Mouse (Mus musculus) midbrain, embryonic 13.5 days (tissue): ENCODE results near the gene Rpl13a. TPM values are rescaled to one million over a fixed set of nuclear protein-coding genes. Genes with fewer than 3 reads are reported as not detected.
A peak's percentile ranks its signal among the peaks of the same experiment; 100 is the strongest.
"Not testable (repeated sequence)": the region's sequence is repeated elsewhere in the genome, so short reads cannot be mapped to it uniquely, and the experiment has no call there.

Source experiments
- ATAC-seq: fragments of 200-750 bp; cut with Nextera tagmentation; 2 replicates; pipeline ENCODE4 v1.8.0; 2017; ENCODE audit warnings: mild to moderate bottlenecking, moderate TSS enrichment, moderate library complexity
- H3K27ac ChIP-seq: fragments of 300-500 bp; sonication (generic); 2 replicates; pipeline ENCODE4 v1.5.1; 2015; ENCODE audit warnings: inconsistent platforms, mild to moderate bottlenecking, moderate library complexity
- H3K27me3 ChIP-seq: fragments of 300-500 bp; sonication (generic); 2 replicates; pipeline ENCODE4 v1.6.1; 2015; ENCODE audit warnings: mild to moderate bottlenecking, inconsistent platforms
- H3K36me3 ChIP-seq: fragments of 300-500 bp; sonication (generic); 2 replicates; pipeline ENCODE4 v1.6.1; 2015; ENCODE audit warnings: mild to moderate bottlenecking, inconsistent platforms
- H3K4me1 ChIP-seq: fragments of 300-500 bp; sonication (generic); replicated peaks from 2 replicates; pipeline ENCODE4 v1.6.1; 2015; ENCODE audit warnings: inconsistent platforms
- H3K4me2 ChIP-seq: fragments of 300-500 bp; sonication (generic); replicated peaks from 2 replicates; pipeline ENCODE4 v1.6.1; 2015; ENCODE audit warnings: moderate library complexity, mild to moderate bottlenecking, inconsistent platforms
- H3K4me3 ChIP-seq: fragments of 300-500 bp; sonication (generic); replicated peaks from 2 replicates; pipeline ENCODE4 v1.5.1; 2015; ENCODE audit warnings: mild to moderate bottlenecking, inconsistent platforms
- H3K9ac ChIP-seq: fragments of 300-500 bp; sonication (generic); replicated peaks from 2 replicates; pipeline ENCODE4 v1.6.1; 2015; ENCODE audit warnings: mild to moderate bottlenecking, inconsistent platforms
- H3K9me3 ChIP-seq: fragments of 300-500 bp; sonication (generic); 2 replicates; pipeline ENCODE4 v1.6.1; 2016; ENCODE audit warnings: mild to moderate bottlenecking, inconsistent platforms
- WGBS: fragments of 180-500 bp; shearing (Covaris S2); methylation state at CpG from one replicate; pipeline ENCODE4 v1.1.7; 2015; 5-methylcytosine and 5-hydroxymethylcytosine counted together
- polyA plus RNA-seq: library from polyadenylated mRNA; unstranded; fragments of >200 nt; fragmentation: Nextera tagmentation; extraction: Ambion mirVana; gene quantifications from 2 replicates; pipeline ENCODE4 v1.2.1, GENCODE M21; 2015

The Rpl13a gene
- 838 and 877 TPM in 2 replicates for polyA plus RNA-seq

DNA sequence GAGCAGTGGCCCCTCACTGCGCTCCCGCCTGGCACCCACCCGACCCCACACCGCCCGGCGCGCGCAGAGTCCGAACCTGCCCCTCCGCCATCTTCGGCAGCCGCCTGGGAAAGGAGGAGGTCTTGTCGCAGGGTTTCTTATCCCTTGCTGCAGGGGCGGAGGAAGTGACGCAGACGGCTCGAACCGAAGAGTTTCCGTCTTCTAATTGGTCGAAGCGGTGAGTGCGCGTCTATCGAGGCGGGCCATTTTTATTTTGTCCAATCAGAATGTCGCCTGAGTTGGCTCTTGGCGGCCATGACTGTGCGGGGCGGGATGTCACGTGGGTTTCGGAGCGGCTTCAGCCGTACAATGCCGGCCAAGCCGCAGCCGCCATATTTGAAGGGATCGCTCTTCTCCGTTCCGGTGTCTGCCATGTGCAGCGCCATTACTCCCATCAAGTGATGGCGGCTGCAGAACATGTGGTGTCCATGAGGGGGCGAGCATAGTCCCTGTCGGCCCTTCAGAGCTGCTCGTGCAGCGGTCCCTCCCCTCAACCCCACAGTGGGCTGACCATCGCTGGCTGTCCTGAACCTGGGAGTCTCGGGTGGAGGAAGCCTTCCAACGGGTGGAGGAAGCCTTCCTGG lies at the start of gene Rpl13a:
Gene Rpl13a, minus strand, starts transcription at position 138 of the 623 bp plus-strand sequence.
- peak within 1 kb of the TSS; percentile 97 for H3K9ac ChIP-seq
- no peaks in the 10 kb centered on the region; the same call in 1 of the 2 replicates for H3K27me3 ChIP-seq
- peaks cover 26% of the 10 kb centered on the region for H3K36me3 ChIP-seq
- 0% methylated on average over 48 of the region's 48 CpGs for WGBS
- H3K27ac ChIP-seq, result peak within 1 kb of the TSS; percentile 94
- ATAC-seq, result peak; percentile 95
- peaks cover 41% of the 10 kb centered on the region for H3K4me1 ChIP-seq
- H3K9me3 ChIP-seq, result no peaks in the 10 kb centered on the region
- peak within 1 kb of the TSS; percentile 75 for H3K4me2 ChIP-seq
- H3K4me3 ChIP-seq, result peak within 1 kb of the TSS; percentile 65

DNA sequence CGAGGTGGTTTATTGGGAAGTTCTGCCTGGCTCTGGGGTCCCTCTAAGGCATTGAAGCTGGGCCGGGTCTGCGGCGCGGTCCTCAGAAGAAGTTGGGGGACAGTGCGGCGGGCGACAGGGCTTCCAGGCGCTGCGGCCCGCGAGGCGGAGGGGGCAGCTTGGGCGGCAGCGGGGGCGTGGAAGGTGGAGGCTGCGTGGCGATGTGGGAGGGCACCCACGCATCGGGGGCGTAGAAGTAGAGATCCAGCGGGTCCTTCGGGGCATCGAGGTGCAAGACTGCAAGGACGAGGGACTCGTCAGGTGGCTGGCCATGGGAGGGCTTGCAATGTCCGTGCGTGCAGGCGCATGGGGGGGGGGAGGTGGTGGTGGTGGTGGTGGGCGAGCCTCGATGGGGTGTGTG lies 47.8 kb upstream of the Rpl13a start:
- H3K36me3 ChIP-seq, result no peaks in the 10 kb centered on the region
- peaks cover 26% of the 10 kb centered on the region for H3K4me1 ChIP-seq
- no peak overlapping the region for H3K27ac ChIP-seq
- ATAC-seq, result no peak
- no peaks in the 10 kb centered on the region for H3K9me3 ChIP-seq
- no peak overlapping the region for H3K9ac ChIP-seq
- peaks cover 87% of the 10 kb centered on the region for H3K27me3 ChIP-seq
- 2% methylated on average over 31 of the region's 31 CpGs for WGBS
- H3K4me2 ChIP-seq, result peak overlapping the region; percentile 28
- peak overlapping the region; percentile 13 for H3K4me3 ChIP-seq

DNA sequence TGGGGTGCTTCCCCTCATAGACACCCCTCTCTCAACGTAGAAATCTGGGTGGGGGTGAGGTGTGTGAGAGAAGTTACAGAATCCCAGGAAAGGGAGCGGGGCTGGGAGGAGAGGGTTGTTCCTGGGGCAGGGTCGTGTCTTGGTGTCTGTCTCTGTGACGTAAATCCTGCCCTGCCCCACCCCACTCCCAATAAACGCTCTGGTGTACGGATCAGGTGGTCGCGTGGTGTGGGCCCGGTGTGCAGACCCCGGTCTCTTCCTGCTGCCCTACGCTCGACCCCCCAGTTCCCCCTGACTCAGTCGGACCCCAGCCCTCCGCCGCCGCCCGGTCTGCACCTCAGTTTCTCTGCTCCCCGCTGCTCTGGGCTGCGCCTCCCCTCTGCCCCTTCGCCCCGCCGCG lies 47.4 kb upstream of the Rpl13a start:
- ATAC-seq, result 0 out of 2 replicates have a peak, but pooled peaks have one; percentile 20
- Histone ChIP-seq H3K9me3 (no peaks in the 10 kb centered on the region), H3K4me3 (peak overlapping the region; percentile 13), H3K4me2 (peak overlapping the region; percentile 28), H3K36me3 (no peaks in the 10 kb centered on the region), H3K27ac (no peak overlapping the region), H3K27me3 (peaks cover 83% of the 10 kb centered on the region), H3K4me1 (peaks cover 22% of the 10 kb centered on the region), H3K9ac (no peak overlapping the region)
- WGBS, result 3% methylated on average over 23 of the region's 23 CpGs

DNA sequence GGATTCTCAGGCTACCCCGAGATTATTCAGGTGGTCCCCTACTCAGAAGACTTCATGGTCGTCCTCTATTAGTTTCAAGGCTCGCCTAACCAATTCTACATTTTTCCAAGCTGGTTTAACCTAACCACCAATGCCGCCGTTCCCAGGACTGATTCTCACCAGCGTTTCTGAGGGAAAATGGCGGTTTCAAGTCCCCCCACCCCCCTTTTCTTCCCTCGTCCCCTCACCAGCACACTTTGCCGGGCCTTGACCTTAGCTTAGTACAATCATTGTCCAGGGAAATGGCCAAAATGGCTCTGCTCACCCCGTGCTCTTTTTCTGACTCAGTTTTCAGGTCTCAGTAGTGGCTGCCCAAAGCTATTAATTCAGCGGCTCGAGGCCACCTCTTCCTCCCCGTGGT lies 46.8 kb upstream of the Rpl13a start:
- no peak overlapping the region for H3K4me3 ChIP-seq
- peaks cover 83% of the 10 kb centered on the region for H3K27me3 ChIP-seq
- no peak overlapping the region for H3K27ac ChIP-seq
- no peaks in the 10 kb centered on the region for H3K9me3 ChIP-seq
- H3K9ac ChIP-seq, result no peak overlapping the region
- H3K4me1 ChIP-seq, result peaks cover 20% of the 10 kb centered on the region
- WGBS, result 2% methylated on average over 13 of the region's 13 CpGs
- no peak overlapping the region for H3K4me2 ChIP-seq
- no peaks in the 10 kb centered on the region for H3K36me3 ChIP-seq
- no peak for ATAC-seq

DNA sequence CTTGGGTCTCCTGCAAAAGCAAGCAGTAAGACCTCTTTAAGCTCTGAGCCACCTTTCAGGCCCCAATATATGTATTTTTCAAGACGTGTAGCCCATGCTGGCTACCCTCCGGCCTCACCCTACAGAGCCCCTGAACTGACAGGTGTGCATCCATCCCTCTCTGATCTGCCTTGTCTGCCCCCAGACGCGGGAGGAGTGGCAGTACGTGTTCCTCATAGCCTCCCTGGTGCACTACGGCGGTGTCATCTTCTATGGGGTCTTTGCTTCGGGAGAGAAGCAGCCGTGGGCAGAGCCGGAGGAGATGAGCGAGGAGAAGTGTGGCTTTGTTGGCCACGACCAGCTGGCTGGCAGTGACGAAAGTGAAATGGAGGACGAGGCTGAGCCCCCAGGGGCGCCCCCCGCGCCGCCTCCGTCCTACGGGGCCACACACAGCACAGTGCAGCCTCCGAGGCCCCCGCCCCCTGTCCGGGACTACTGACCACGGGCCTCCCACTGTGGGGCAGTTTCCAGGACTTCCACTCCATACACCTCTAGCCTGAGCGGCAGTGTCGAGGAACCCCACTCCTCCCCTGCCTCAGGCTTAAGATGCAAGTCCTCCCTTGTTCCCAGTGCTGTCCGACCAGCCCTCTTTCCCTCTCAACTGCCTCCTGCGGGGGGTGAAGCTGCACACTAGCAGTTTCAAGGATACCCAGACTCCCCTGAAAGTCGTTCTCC lies 46.2 kb upstream of the Rpl13a start:
- Histone ChIP-seq H3K9ac (no peak overlapping the region), H3K27me3 (peaks cover 83% of the 10 kb centered on the region), H3K4me1 (peaks cover 20% of the 10 kb centered on the region), H3K4me2 (peak overlapping the region; percentile 19), H3K9me3 (peaks cover 6% of the 10 kb centered on the region; the same call in 1 of the 2 replicates), H3K27ac (no peak overlapping the region), H3K4me3 (peak overlapping the region; percentile 11; the same call in 1 of the 2 replicates), H3K36me3 (no peaks in the 10 kb centered on the region)
- ATAC-seq, result no peak
- 3% methylated on average over 29 of the region's 29 CpGs for WGBS

DNA sequence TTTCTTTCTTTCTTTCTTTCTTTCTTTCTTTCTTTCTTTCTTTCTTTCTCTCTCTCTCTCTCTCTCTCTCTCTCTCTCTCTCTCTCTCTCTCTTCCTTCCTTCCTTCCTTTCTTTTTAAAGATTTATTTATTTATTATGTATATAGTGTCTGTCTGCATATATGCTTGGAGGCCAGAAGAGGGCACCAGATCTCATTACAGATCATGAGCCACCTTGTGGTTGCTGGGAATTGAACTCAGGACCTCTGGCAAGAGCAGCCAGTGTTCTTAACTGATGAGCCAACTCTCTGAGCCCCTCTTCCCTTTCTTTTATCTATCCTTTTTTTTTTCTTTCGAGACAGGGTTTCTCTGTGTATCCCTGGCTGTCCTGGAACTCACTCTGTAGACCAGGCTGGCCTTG lies 45.2 kb upstream of the Rpl13a start:
- not testable (repeated sequence) for H3K9ac ChIP-seq, H3K4me2 ChIP-seq, H3K4me3 ChIP-seq, H3K36me3 ChIP-seq, H3K9me3 ChIP-seq, ATAC-seq, H3K27ac ChIP-seq
- 55% methylated on average over 1 of the region's 1 CpGs for WGBS
- peaks cover 21% of the 10 kb centered on the region for H3K4me1 ChIP-seq
- H3K27me3 ChIP-seq, result peaks cover 83% of the 10 kb centered on the region

DNA sequence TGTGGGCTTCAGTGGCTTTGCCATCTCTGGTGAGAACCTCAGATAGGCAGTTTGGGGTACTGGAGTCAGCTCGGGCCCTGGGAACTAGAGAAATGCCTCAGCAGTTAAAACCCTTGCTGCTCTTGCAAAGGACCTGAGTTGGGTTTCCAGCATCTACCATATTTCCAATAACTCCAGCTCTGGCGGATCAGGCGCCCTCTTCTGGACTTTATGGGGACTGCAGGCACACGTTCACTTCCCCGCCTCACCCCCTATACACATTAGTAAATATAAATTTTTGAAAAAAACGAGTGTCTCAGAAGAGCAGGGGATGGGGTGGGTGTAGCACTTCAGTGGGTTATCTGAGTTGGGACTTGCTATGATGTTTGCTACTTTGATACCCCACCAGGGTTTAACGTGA lies 44.4 kb upstream of the Rpl13a start:
- WGBS, result 64% methylated on average over 7 of the region's 7 CpGs
- H3K4me3 ChIP-seq, result no peak overlapping the region
- no peak overlapping the region for H3K4me2 ChIP-seq

DNA sequence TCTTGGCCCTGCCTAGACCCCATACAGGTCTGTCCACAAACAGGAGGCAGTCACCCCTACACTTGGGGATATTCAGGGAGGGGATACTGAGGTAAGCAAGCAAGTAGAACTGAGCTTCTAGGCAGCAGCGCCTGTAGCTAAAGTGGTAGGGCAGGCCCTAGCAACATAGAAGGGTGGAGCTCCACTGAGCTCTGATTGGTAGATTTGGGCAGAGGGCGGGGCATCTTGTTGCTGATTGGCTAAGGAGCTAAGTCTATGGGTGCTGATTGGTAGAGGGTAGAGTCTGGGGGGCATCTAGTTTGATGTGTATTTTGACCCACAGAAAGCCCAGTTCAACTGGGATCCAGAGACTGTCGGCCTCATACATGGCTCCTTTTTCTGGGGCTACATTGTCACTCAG lies 40.9 kb upstream of the Rpl13a start:
- Histone ChIP-seq H3K9ac (no peak overlapping the region), H3K27ac (no peak overlapping the region), H3K9me3 (peaks cover 6% of the 10 kb centered on the region; the same call in 1 of the 2 replicates), H3K4me3 (no peak overlapping the region), H3K4me1 (peaks cover 19% of the 10 kb centered on the region), H3K4me2 (no peak overlapping the region), H3K36me3 (no peaks in the 10 kb centered on the region), H3K27me3 (peaks cover 83% of the 10 kb centered on the region)
- WGBS, result 91% methylated on average over 3 of the region's 3 CpGs
- ATAC-seq, result no peak

More for the DNA sequence above, 44.4 kb upstream of the Rpl13a start:
- H3K27me3 ChIP-seq, result peaks cover 83% of the 10 kb centered on the region
- peaks cover 29% of the 10 kb centered on the region for H3K4me1 ChIP-seq
- no peaks in the 10 kb centered on the region for H3K36me3 ChIP-seq
- ATAC-seq, result no peak
- H3K9me3 ChIP-seq, result peaks cover 6% of the 10 kb centered on the region; the same call in 1 of the 2 replicates
- H3K9ac ChIP-seq, result no peak overlapping the region
- no peak overlapping the region for H3K27ac ChIP-seq

DNA sequence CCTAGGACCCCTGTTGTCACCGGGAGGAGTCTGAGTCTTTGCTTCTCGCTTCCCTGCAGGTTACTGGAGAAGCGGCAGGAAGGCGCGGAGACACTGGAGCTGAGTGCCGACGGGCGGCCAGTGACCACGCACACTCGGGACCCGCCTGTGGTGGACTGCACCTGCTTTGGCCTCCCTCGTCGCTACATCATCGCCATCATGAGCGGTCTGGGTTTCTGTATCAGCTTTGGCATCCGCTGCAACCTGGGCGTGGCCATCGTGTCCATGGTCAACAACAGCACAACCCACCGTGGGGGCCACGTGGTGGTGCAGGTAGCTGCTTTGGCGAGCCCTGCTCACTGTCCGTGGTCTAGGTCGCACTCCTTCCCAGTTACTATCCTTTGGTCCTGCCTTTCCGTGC lies 40.1 kb upstream of the Rpl13a start:
- Histone ChIP-seq H3K9me3 (peaks cover 6% of the 10 kb centered on the region; the same call in 1 of the 2 replicates), H3K27ac (no peak overlapping the region), H3K9ac (no peak overlapping the region), H3K4me2 (peak overlapping the region; percentile 28), H3K27me3 (peaks cover 83% of the 10 kb centered on the region), H3K4me3 (peak overlapping the region; percentile 15), H3K4me1 (peaks cover 25% of the 10 kb centered on the region), H3K36me3 (no peaks in the 10 kb centered on the region)
- 4% methylated on average over 24 of the region's 24 CpGs for WGBS
- no peak for ATAC-seq

DNA sequence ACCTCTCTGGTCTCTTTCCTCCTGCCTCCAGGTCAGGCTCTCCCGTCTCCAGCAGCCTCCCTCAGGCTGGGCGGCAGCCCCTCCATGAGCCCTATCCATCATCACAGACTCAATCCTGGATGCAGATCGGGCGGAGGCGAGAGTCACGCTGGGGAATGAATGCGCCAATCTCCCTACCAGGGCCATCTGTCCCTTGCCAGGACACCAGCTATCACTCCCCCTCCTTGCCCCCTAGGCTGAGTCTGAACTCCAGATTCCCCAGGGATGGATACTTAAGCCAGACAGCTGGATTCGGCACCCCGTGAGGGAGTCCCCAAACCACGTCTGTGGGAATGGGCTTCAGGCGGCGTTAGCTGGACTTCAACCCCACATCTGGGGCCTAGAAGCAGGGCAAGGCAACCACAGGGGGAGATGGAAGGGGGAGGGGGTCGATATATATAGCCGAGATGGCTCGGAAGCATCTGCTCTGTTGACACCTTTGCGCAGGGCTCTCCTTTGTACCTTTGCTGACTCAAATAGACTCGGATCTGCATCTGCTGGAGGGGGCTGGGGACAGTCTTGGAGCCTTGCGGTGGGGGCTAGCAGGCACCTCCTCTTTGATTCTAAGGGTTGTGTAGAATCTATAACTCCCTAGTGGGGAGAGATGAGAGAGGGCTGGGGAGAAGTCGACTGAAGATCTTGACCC lies 39.3 kb upstream of the Rpl13a start:
- 0 out of 2 replicates have a peak, but pooled peaks have one; percentile 7 for ATAC-seq
- peaks cover 27% of the 10 kb centered on the region for H3K4me1 ChIP-seq
- no peak overlapping the region for H3K27ac ChIP-seq
- peaks cover 6% of the 10 kb centered on the region; the same call in 1 of the 2 replicates for H3K9me3 ChIP-seq
- H3K36me3 ChIP-seq, result no peaks in the 10 kb centered on the region
- peak overlapping the region; percentile 25 for H3K4me2 ChIP-seq
- peaks cover 91% of the 10 kb centered on the region for H3K27me3 ChIP-seq
- no peak overlapping the region for H3K4me3 ChIP-seq
- WGBS, result 2% methylated on average over 19 of the region's 19 CpGs
- H3K9ac ChIP-seq, result no peak overlapping the region; the same call in 1 of the 2 replicates

DNA sequence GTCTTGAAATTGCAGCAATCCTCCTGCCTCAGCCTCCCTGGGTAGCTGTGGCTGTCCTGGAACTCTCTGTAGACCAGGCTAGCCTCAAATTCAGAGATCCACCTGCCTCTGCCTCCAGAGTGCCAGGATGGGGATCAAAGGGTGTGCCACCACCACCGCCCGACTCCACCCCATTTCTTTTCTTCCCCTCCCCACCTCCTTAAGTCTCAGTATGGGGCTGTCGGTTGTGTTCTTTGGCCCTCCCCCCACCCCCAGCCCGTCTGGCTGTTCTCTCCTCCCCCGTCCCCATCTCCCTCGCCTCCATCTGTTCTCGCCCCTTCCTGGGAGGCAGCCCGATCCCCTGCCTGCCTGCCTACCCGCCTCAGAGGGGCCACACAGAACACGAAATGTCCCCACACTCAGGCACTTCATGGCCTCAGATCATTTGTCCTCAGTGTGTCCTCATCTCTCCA lies 38.4 kb upstream of the Rpl13a start:
- Histone ChIP-seq H3K27ac (no peak overlapping the region), H3K4me1 (peaks cover 34% of the 10 kb centered on the region), H3K4me2 (no peak overlapping the region), H3K27me3 (peaks cover 90% of the 10 kb centered on the region), H3K9me3 (peaks cover 6% of the 10 kb centered on the region; the same call in 1 of the 2 replicates), H3K36me3 (no peaks in the 10 kb centered on the region), H3K9ac (no peak overlapping the region), H3K4me3 (no peak overlapping the region)
- 20% methylated on average over 10 of the region's 10 CpGs for WGBS
- no peak for ATAC-seq

DNA sequence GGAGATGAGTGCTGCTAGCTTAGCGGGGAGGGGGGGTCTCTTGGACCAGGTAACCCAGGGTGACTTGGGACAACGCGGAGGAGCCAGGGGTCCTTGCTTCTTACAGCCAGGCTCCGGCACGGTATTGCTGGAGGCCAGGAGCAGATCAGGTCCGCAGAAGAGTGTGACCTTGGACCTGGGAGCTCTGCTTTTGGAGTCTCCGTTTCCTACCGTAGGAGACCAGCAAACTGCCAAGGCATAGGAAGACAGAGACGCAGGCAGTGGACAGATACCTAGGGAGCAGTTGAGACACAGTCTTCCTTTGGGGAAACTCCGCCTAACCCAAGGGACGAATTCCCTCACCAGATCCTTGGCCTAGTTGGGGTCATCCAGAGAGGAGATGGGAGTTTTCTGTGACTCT lies 37.1 kb upstream of the Rpl13a start:
- Histone ChIP-seq H3K36me3 (no peaks in the 10 kb centered on the region), H3K27me3 (peaks cover 84% of the 10 kb centered on the region), H3K27ac (no peak overlapping the region), H3K4me2 (no peak overlapping the region), H3K9ac (no peak overlapping the region), H3K9me3 (peaks cover 6% of the 10 kb centered on the region; the same call in 1 of the 2 replicates), H3K4me1 (peaks cover 34% of the 10 kb centered on the region), H3K4me3 (no peak overlapping the region)
- ATAC-seq, result no peak
- WGBS, result 44% methylated on average over 11 of the region's 11 CpGs
